Mouse (Mus musculus): ENCODE data around the gene Tmem30b. TPM values are rescaled to one million over a fixed set of nuclear protein-coding genes. Genes with fewer than 3 reads are reported as not detected.
"Not testable (repeated sequence)": the region's sequence is repeated elsewhere in the genome, so short reads cannot be mapped to it uniquely, and the experiment has no call there.

Gene Tmem30b
- 0.10 and 0.15 TPM in 2 replicates for polyA plus RNA-seq (2012; rRNA removed)

- DNase-seq (ENCODE audit: extremely low spot score in 1 of 2, low spot score in 1 of 2), result no peak
Observed at GRCm38 (mm10) chr12:73546086-73546711, at the start of gene Tmem30b. Gene Tmem30b (minus strand): TSS chr12:73546392.

- no peak for DNase-seq (ENCODE audit: extremely low spot score in 1 of 2, low spot score in 1 of 2)
Observed at GRCm38 (mm10) chr12:73595226-73595625, 49.0 kb upstream of the Tmem30b start.

GRCm38 (mm10) chr12:73594177-73594745, 48.1 kb upstream of the Tmem30b start:
- no peak for DNase-seq (ENCODE audit: extremely low spot score in 1 of 2, low spot score in 1 of 2)

- peak in 1 of 2 experiments; percentile 9 for DNase-seq (ENCODE audit: extremely low spot score in 1 of 2, low spot score in 1 of 2)
Observed at GRCm38 (mm10) chr12:73593021-73593798, 47.0 kb upstream of the Tmem30b start.

- no peak for DNase-seq (ENCODE audit: extremely low spot score in 1 of 2, low spot score in 1 of 2)
Observed at GRCm38 (mm10) chr12:73591625-73592024, 45.4 kb upstream of the Tmem30b start.

GRCm38 (mm10) chr12:73590627-73591276, 44.6 kb upstream of the Tmem30b start:
- no peak for DNase-seq (ENCODE audit: extremely low spot score in 1 of 2, low spot score in 1 of 2)

GRCm38 (mm10) chr12:73587262-73587661, 41.1 kb upstream of the Tmem30b start:
- no peak for DNase-seq (ENCODE audit: extremely low spot score in 1 of 2, low spot score in 1 of 2)

GRCm38 (mm10) chr12:73585850-73586249, 39.7 kb upstream of the Tmem30b start:
- DNase-seq (ENCODE audit: extremely low spot score in 1 of 2, low spot score in 1 of 2), result no peak

- DNase-seq (ENCODE audit: extremely low spot score in 1 of 2, low spot score in 1 of 2), result no peak
Observed at GRCm38 (mm10) chr12:73585241-73585801, 39.1 kb upstream of the Tmem30b start.

- peak in 1 of 2 experiments; percentile 67 for DNase-seq (ENCODE audit: extremely low spot score in 1 of 2, low spot score in 1 of 2)
Observed at GRCm38 (mm10) chr12:73584610-73585240, 38.5 kb upstream of the Tmem30b start, which contains the start of gene Prkch. Gene Prkch (plus strand): TSS chr12:73584796.

- DNase-seq (ENCODE audit: extremely low spot score in 1 of 2, low spot score in 1 of 2), result no peak
Observed at GRCm38 (mm10) chr12:73583813-73584609, 37.8 kb upstream of the Tmem30b start.

- no peak for DNase-seq (ENCODE audit: extremely low spot score in 1 of 2, low spot score in 1 of 2)
Observed at GRCm38 (mm10) chr12:73583318-73583717, 37.1 kb upstream of the Tmem30b start.

- DNase-seq (ENCODE audit: extremely low spot score in 1 of 2, low spot score in 1 of 2), result no peak
Observed at GRCm38 (mm10) chr12:73580811-73581210, 34.6 kb upstream of the Tmem30b start.

GRCm38 (mm10) chr12:73578141-73578540, 31.9 kb upstream of the Tmem30b start:
- DNase-seq (ENCODE audit: extremely low spot score in 1 of 2, low spot score in 1 of 2), result no peak

GRCm38 (mm10) chr12:73574632-73575031, 28.4 kb upstream of the Tmem30b start:
- no peak for DNase-seq (ENCODE audit: extremely low spot score in 1 of 2, low spot score in 1 of 2)

GRCm38 (mm10) chr12:73565620-73565969, 19.4 kb upstream of the Tmem30b start:
- DNase-seq (ENCODE audit: extremely low spot score in 1 of 2, low spot score in 1 of 2), result no peak

- DNase-seq (ENCODE audit: extremely low spot score in 1 of 2, low spot score in 1 of 2), result peak in 1 of 2 experiments; percentile 77
Observed at GRCm38 (mm10) chr12:73564795-73565619, 18.8 kb upstream of the Tmem30b start.

GRCm38 (mm10) chr12:73564176-73564575, 18.0 kb upstream of the Tmem30b start:
- no peak for DNase-seq (ENCODE audit: extremely low spot score in 1 of 2, low spot score in 1 of 2)

- not testable (repeated sequence) for DNase-seq (ENCODE audit: extremely low spot score in 1 of 2, low spot score in 1 of 2)
Observed at GRCm38 (mm10) chr12:73563122-73563521, 16.9 kb upstream of the Tmem30b start.

All from frontal cortex, adult 2 months (tissue).